Mouse (Mus musculus) mammary gland, adult 2 months (tissue): ENCODE results near the gene Il21r. TPM values are rescaled to one million over a fixed set of nuclear protein-coding genes. Genes with fewer than 3 reads are reported as not detected.

Experiments
- polyA plus RNA-seq: library from polyadenylated mRNA; depleted of rRNA; stranded (reverse); fragments of >200 nt; gene quantifications from 2 replicates; pipeline ENCODE4 v1.2.3, GENCODE M21; 2012; ENCODE audit warnings: low replicate concordance; rRNA removed

Il21r gene
- polyA plus RNA-seq, result 54.1 and 114 TPM in 2 replicates

GRCm38 (mm10) chr7:125603185-125603631 is at the start of gene Il21r:
Il21r (plus strand) TSS chr7:125603429.

Other genes starting within 250 kb of the Il21r start
- 3.1 and 5.2 TPM in 2 replicates for gene Kdm8, start 158.8 kb upstream of the Il21r start, polyA plus RNA-seq
- gene Nsmce1, start 111.8 kb upstream of the Il21r start, polyA plus RNA-seq, result 37.9 and 49.8 TPM in 2 replicates
- 106 and 127 TPM in 2 replicates for gene Il4ra, start 51.3 kb upstream of the Il21r start, polyA plus RNA-seq
- 44.7 and 58.6 TPM in 2 replicates for gene Gtf3c1, start 104.4 kb downstream of the Il21r start, polyA plus RNA-seq
- gene D430042O09Rik, start 104.5 kb downstream of the Il21r start, polyA plus RNA-seq, result 11.7 and 13.2 TPM in 2 replicates